Mouse (Mus musculus) A20 (cell line): ENCODE results near the gene Doc2a.
"Not testable (repeated sequence)": the region's sequence is repeated elsewhere in the genome, so short reads cannot be mapped to it uniquely, and the experiment has no call there.

Experiments used
- DNase-seq: peaks from one replicate; pipeline ENCODE4 v3.0.0-alpha.2; 2011; ENCODE audit warnings: low read depth, low spot score

Gene Doc2a

GRCm38 (mm10) chr7:126868003-126868402 lies 20.8 kb downstream of the Doc2a start:
- no peak for DNase-seq

GRCm38 (mm10) chr7:126869780-126870519 lies 22.7 kb downstream of the Doc2a start:
- DNase-seq = no peak

GRCm38 (mm10) chr7:126870520-126870891 lies 23.3 kb downstream of the Doc2a start:
- no peak for DNase-seq

GRCm38 (mm10) chr7:126877239-126877638 lies 30.0 kb downstream of the Doc2a start:
- no peak for DNase-seq

GRCm38 (mm10) chr7:126881040-126881439 lies 33.8 kb downstream of the Doc2a start:
- no peak for DNase-seq

GRCm38 (mm10) chr7:126883731-126884181 lies 36.5 kb downstream of the Doc2a start:
- DNase-seq = peak; percentile 51

GRCm38 (mm10) chr7:126884286-126885164 lies 37.3 kb downstream of the Doc2a start, which contains the start of gene Taok2:
Taok2 (minus strand) TSS chr7:126884703.
- DNase-seq = peak; percentile 98

- peak; percentile 90 for DNase-seq
These were observed 40.1 kb downstream of the Doc2a start for GRCm38 (mm10) chr7:126887281-126887680.

- DNase-seq = peak; percentile 72
These were observed 41.6 kb downstream of the Doc2a start for GRCm38 (mm10) chr7:126888852-126889251.

GRCm38 (mm10) chr7:126896912-126897311 lies 49.7 kb downstream of the Doc2a start:
- DNase-seq = no peak

- DNase-seq = peak; percentile 77
These were observed 50.3 kb downstream of the Doc2a start for GRCm38 (mm10) chr7:126897390-126898101.

- peak; percentile 94 for DNase-seq
These were observed 51.1 kb downstream of the Doc2a start for GRCm38 (mm10) chr7:126898102-126898990.

GRCm38 (mm10) chr7:126899781-126900180 lies 52.6 kb downstream of the Doc2a start:
- not testable (repeated sequence) for DNase-seq
